Mouse (Mus musculus): ENCODE measurements around the gene Sorcs2. TPM values are rescaled to one million over a fixed set of nuclear protein-coding genes. Genes with fewer than 3 reads are reported as not detected.

Gene Sorcs2
- polyA plus RNA-seq, 1 experiment from 2014 or later = 16.9 TPM

GRCm38 (mm10) chr5:36424676-36425075 is 26.7 kb upstream of the Sorcs2 start:
- Histone ChIP-seq H3K4me1 (replicated peaks) (peaks cover 10% of the 10 kb centered on the region), H3K36me3 (no peaks in the 10 kb centered on the region), H3K4me2 (no peak overlapping the region), H3K27ac (no peak overlapping the region), H3K9me3 (no peaks in the 10 kb centered on the region), H3K4me3 (replicated peaks) (no peak overlapping the region), H3K9ac (replicated peaks) (no peak overlapping the region), H3K27me3 (0 out of 2 replicates have a peak, but pooled peaks cover 6% of the 10 kb centered on the region)
- no peak for ATAC-seq (ENCODE audit: insufficient number of reproducible peaks, insufficient read depth, low FRiP score, low TSS enrichment, low read depth)

- Histone ChIP-seq H3K9me3 (no peaks in the 10 kb centered on the region), H3K4me2 (no peak overlapping the region), H3K9ac (replicated peaks) (no peak overlapping the region), H3K27me3 (0 out of 2 replicates have a peak, but pooled peaks cover 6% of the 10 kb centered on the region), H3K4me3 (replicated peaks) (no peak overlapping the region), H3K27ac (no peak overlapping the region), H3K36me3 (no peaks in the 10 kb centered on the region), H3K4me1 (replicated peaks) (peaks cover 1% of the 10 kb centered on the region)
- ATAC-seq (ENCODE audit: insufficient number of reproducible peaks, insufficient read depth, low FRiP score, low TSS enrichment, low read depth) = no peak
Observed at GRCm38 (mm10) chr5:36422689-36423088, 24.8 kb upstream of the Sorcs2 start.

GRCm38 (mm10) chr5:36419861-36420260 is 21.9 kb upstream of the Sorcs2 start:
- no peak overlapping the region for H3K4me3 ChIP-seq (replicated peaks)
- H3K27me3 ChIP-seq = no peaks in the 10 kb centered on the region; the same call in 1 of the 2 replicates
- H3K27ac ChIP-seq = no peak overlapping the region
- H3K4me2 ChIP-seq = no peak overlapping the region
- WGBS = 67% methylated on average over 3 of the region's 3 CpGs
- H3K36me3 ChIP-seq = no peaks in the 10 kb centered on the region
- H3K9ac ChIP-seq (replicated peaks) = no peak overlapping the region
- H3K9me3 ChIP-seq = no peaks in the 10 kb centered on the region
- no peaks in the 10 kb centered on the region for H3K4me1 ChIP-seq (replicated peaks)
- ATAC-seq (ENCODE audit: insufficient number of reproducible peaks, insufficient read depth, low FRiP score, low TSS enrichment, low read depth) = no peak

- Histone ChIP-seq H3K9me3 (no peaks in the 10 kb centered on the region), H3K27me3 (no peaks in the 10 kb centered on the region; the same call in 1 of the 2 replicates), H3K4me1 (replicated peaks) (no peaks in the 10 kb centered on the region), H3K4me3 (replicated peaks) (no peak overlapping the region), H3K36me3 (no peaks in the 10 kb centered on the region), H3K4me2 (no peak overlapping the region), H3K9ac (replicated peaks) (no peak overlapping the region), H3K27ac (no peak overlapping the region)
- no peak for ATAC-seq (ENCODE audit: insufficient number of reproducible peaks, insufficient read depth, low FRiP score, low TSS enrichment, low read depth)
- WGBS = 78% methylated on average over 6 of the region's 6 CpGs
Observed at GRCm38 (mm10) chr5:36414712-36415331, 16.9 kb upstream of the Sorcs2 start.

GRCm38 (mm10) chr5:36398463-36399364 is 775 bp upstream of the Sorcs2 start:
- ATAC-seq (ENCODE audit: insufficient number of reproducible peaks, insufficient read depth, low FRiP score, low TSS enrichment, low read depth) = no peak
- Histone ChIP-seq H3K36me3 (no peaks in the 10 kb centered on the region), H3K9ac (replicated peaks) (no peak overlapping the region), H3K9me3 (no peaks in the 10 kb centered on the region), H3K27ac (no peak overlapping the region), H3K4me1 (replicated peaks) (peaks cover 37% of the 10 kb centered on the region), H3K4me3 (replicated peaks) (no peak overlapping the region), H3K4me2 (peak overlapping the region; percentile 96; the same call in 1 of the 2 replicates), H3K27me3 (peaks cover 50% of the 10 kb centered on the region)
- WGBS = 11% methylated on average over 18 of the region's 18 CpGs

GRCm38 (mm10) chr5:36397384-36397759 is 567 bp downstream of the Sorcs2 start:
- peak overlapping the region; percentile 81 for H3K9ac ChIP-seq (replicated peaks)
- under 1% methylated on average over 36 of the region's 36 CpGs for WGBS
- H3K4me3 ChIP-seq (replicated peaks) = peak overlapping the region; percentile 74
- no peaks in the 10 kb centered on the region for H3K9me3 ChIP-seq
- peaks cover 30% of the 10 kb centered on the region for H3K4me1 ChIP-seq (replicated peaks)
- ATAC-seq (ENCODE audit: insufficient number of reproducible peaks, insufficient read depth, low FRiP score, low TSS enrichment, low read depth) = no peak; the same call in 1 of the 2 replicates
- H3K36me3 ChIP-seq = no peaks in the 10 kb centered on the region
- peaks cover 44% of the 10 kb centered on the region for H3K27me3 ChIP-seq
- 0 out of 2 replicates have a peak overlapping the region, but pooled peaks have one; percentile 13 for H3K27ac ChIP-seq
- H3K4me2 ChIP-seq = peak overlapping the region; percentile 96

- Histone ChIP-seq H3K4me1 (replicated peaks) (peaks cover 30% of the 10 kb centered on the region), H3K9me3 (no peaks in the 10 kb centered on the region), H3K9ac (replicated peaks) (peak overlapping the region; percentile 81), H3K36me3 (no peaks in the 10 kb centered on the region), H3K27me3 (peaks cover 44% of the 10 kb centered on the region), H3K4me2 (peak overlapping the region; percentile 96), H3K4me3 (replicated peaks) (peak overlapping the region; percentile 74), H3K27ac (0 out of 2 replicates have a peak overlapping the region, but pooled peaks have one; percentile 13)
- ATAC-seq (ENCODE audit: insufficient number of reproducible peaks, insufficient read depth, low FRiP score, low TSS enrichment, low read depth) = peak; percentile 26; the same call in 1 of the 2 replicates
- 7% methylated on average over 18 of the region's 18 CpGs for WGBS
Observed at GRCm38 (mm10) chr5:36396491-36397383, 1.2 kb downstream of the Sorcs2 start.

- peaks cover 38% of the 10 kb centered on the region for H3K27me3 ChIP-seq
- H3K36me3 ChIP-seq = no peaks in the 10 kb centered on the region
- 63% methylated on average over 3 of the region's 3 CpGs for WGBS
- peak overlapping the region; percentile 96 for H3K4me2 ChIP-seq
- ATAC-seq (ENCODE audit: insufficient number of reproducible peaks, insufficient read depth, low FRiP score, low TSS enrichment, low read depth) = no peak
- no peak overlapping the region for H3K27ac ChIP-seq
- H3K4me3 ChIP-seq (replicated peaks) = peak overlapping the region; percentile 74
- H3K9ac ChIP-seq (replicated peaks) = no peak overlapping the region
- H3K9me3 ChIP-seq = no peaks in the 10 kb centered on the region
- H3K4me1 ChIP-seq (replicated peaks) = peaks cover 32% of the 10 kb centered on the region
Observed at GRCm38 (mm10) chr5:36396011-36396410, 1.9 kb downstream of the Sorcs2 start.

GRCm38 (mm10) chr5:36394840-36395515 is 3.0 kb downstream of the Sorcs2 start:
- Histone ChIP-seq H3K9me3 (no peaks in the 10 kb centered on the region), H3K27me3 (peaks cover 28% of the 10 kb centered on the region), H3K9ac (replicated peaks) (no peak overlapping the region), H3K36me3 (no peaks in the 10 kb centered on the region), H3K4me3 (replicated peaks) (no peak overlapping the region), H3K27ac (no peak overlapping the region), H3K4me1 (replicated peaks) (peaks cover 40% of the 10 kb centered on the region), H3K4me2 (peak overlapping the region; percentile 96; the same call in 1 of the 2 replicates)
- ATAC-seq (ENCODE audit: insufficient number of reproducible peaks, insufficient read depth, low FRiP score, low TSS enrichment, low read depth) = no peak
- WGBS = 53% methylated on average over 11 of the region's 11 CpGs

- H3K36me3 ChIP-seq = no peaks in the 10 kb centered on the region
- no peak for ATAC-seq (ENCODE audit: insufficient number of reproducible peaks, insufficient read depth, low FRiP score, low TSS enrichment, low read depth)
- WGBS = 90% methylated on average over 4 of the region's 4 CpGs
- H3K27me3 ChIP-seq = peaks cover 9% of the 10 kb centered on the region; the same call in 1 of the 2 replicates
- no peaks in the 10 kb centered on the region for H3K9me3 ChIP-seq
- no peak overlapping the region for H3K27ac ChIP-seq
- H3K4me2 ChIP-seq = no peak overlapping the region
- no peak overlapping the region for H3K4me3 ChIP-seq (replicated peaks)
- peaks cover 49% of the 10 kb centered on the region for H3K4me1 ChIP-seq (replicated peaks)
- no peak overlapping the region for H3K9ac ChIP-seq (replicated peaks)
Observed at GRCm38 (mm10) chr5:36391751-36392150, 6.2 kb downstream of the Sorcs2 start.
